ENCODE assay signal across 19 mouse cellular contexts in the genomic region with DNA sequence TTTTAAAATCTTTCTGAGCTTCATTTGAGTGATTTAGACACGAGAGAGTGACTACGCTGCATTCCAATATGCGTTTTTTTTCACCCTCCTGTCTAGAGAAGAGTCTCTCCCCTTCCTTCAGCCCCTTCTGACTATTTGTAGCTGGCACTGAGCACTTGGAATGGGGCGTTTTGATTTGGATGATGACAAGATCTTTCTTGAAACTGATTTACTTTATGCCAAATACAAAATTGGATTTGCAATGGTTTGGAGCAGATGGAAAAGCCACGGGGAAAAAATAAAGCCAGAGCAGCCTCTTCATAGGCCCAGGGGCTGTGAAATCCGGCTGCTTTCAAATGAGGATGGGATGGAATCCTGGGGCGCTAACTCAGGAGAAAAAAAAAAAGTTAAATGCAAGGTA.
DNase-seq lines count a peak whose midpoint lies in the region; ATAC-seq and TF ChIP-seq lines count a peak whose summit lies in the region.
"Had no signal": no experiment of that assay in that cellular context is flagged by ENCODE, and none has a peak within 500 bp of the region (broad histone marks: within the 10 kb centered on the region; RNA-seq: fewer than 3 reads in every experiment).

No protein-coding gene starts in this region.

- WGBS in forebrain, postnatal 0 days = 55% methylated on average over 7 of the region's 7 CpGs

- no peaks in the 10 kb centered on the region for H3K36me3 ChIP-seq in forebrain, postnatal 0 days (ENCODE audit: insufficient read depth)
- H3K36me3 ChIP-seq: hindbrain, embryonic 13.5 days; liver, embryonic 12.5 days had no signal

- TF ChIP-seq CTCF in brain, embryonic 14.5 days (IDR thresholded peaks at IDR 0.05; ENCODE audit: borderline replicate concordance, extremely low read depth, insufficient read depth, insufficient read length) = no peak
- TF ChIP-seq CTCF in forebrain, postnatal 0 days (IDR thresholded peaks at IDR 0.05; ENCODE audit: low read depth) = no peak

- peak; percentile 5 for DNase-seq in layer of hippocampus, adult 11-12 months (ENCODE audit: low spot score)
- DNase-seq in layer of hippocampus, postnatal 25 days (ENCODE audit: extremely low spot score in 1 of 2, low spot score in 1 of 2) = no peak
- DNase-seq in brain, adult 2 months (ENCODE audit: low read depth, low spot score) = peak; percentile 39
- peak; percentile 70 for DNase-seq in brain, embryonic 14.5 days (ENCODE audit: low read depth)
- peak; percentile 78 for DNase-seq in forebrain, postnatal 0 days
- no peak for DNase-seq in kidney, adult 18-20 months
- no peak for DNase-seq in kidney, postnatal 36 days
- DNase-seq: adrenal gland, postnatal 10 days; embryo, embryonic 11 days; gastrocnemius, adult 2 months; heart, adult 2 months; kidney, postnatal 10 days; thymus, postnatal 36 days had no signal

- H3K4me1 ChIP-seq in forebrain, postnatal 0 days (ENCODE audit: insufficient read depth) = no peaks in the 10 kb centered on the region
- H3K4me1 ChIP-seq: hindbrain, embryonic 13.5 days; liver, embryonic 12.5 days; megakaryocyte, embryonic 14.5 days had no signal

- H3K9me3 ChIP-seq in forebrain, postnatal 0 days (ENCODE audit: low read length) = no peaks in the 10 kb centered on the region
- H3K9me3 ChIP-seq: hindbrain, embryonic 13.5 days; liver, embryonic 12.5 days; megakaryocyte, embryonic 14.5 days had no signal

- H3K4me2 ChIP-seq in forebrain, postnatal 0 days (ENCODE audit: low read depth) = no peak overlapping the region
- H3K4me2 ChIP-seq: hindbrain, embryonic 13.5 days; liver, embryonic 12.5 days had no signal

- H3K27me3 ChIP-seq in forebrain, postnatal 0 days (ENCODE audit: insufficient read depth, low read length) = no peaks in the 10 kb centered on the region
- H3K27me3 ChIP-seq: hindbrain, embryonic 13.5 days; liver, embryonic 12.5 days; megakaryocyte, embryonic 14.5 days had no signal

- no peak overlapping the region for H3K4me3 ChIP-seq in forebrain, postnatal 0 days (ENCODE audit: low read depth, low read length)
- H3K4me3 ChIP-seq: erythroblast, embryonic 14.5 days; gastrocnemius, adult 2 months; heart, adult 2 months; hindbrain, embryonic 13.5 days; liver, embryonic 12.5 days; megakaryocyte, embryonic 14.5 days had no signal

- no peak for TF ChIP-seq POLR2A in brain, embryonic 14.5 days (IDR thresholded peaks at IDR 0.05; ENCODE audit: borderline replicate concordance, extremely low read depth, insufficient read depth, insufficient read length, poor library complexity, severe bottlenecking)

- peak; percentile 96 for ATAC-seq in forebrain, postnatal 0 days
- ATAC-seq: CD4-positive, CD25-positive, alpha-beta regulatory T cell, adult 4 months; intestine, embryonic 16.5 days; liver, embryonic 12.5 days had no signal

- H3K27ac ChIP-seq in forebrain, postnatal 0 days (ENCODE audit: low read depth, low read length) = peak overlapping the region; percentile 70; the same call in 1 of the 2 replicates
- H3K27ac ChIP-seq: gastrocnemius, adult 2 months; heart, adult 2 months; hindbrain, embryonic 13.5 days; liver, embryonic 12.5 days had no signal

- H3K9ac ChIP-seq in forebrain, postnatal 0 days = no peak overlapping the region
- H3K9ac ChIP-seq: hindbrain, embryonic 13.5 days; liver, embryonic 12.5 days had no signal

Comparison
In these comparisons a context has a peak if more than half of its experiments do, and no peak if none do; other contexts are left out.
1. DNase-seq: peak in layer of hippocampus, adult 11-12 months (single experiment), brain, adult 2 months (single experiment), brain, embryonic 14.5 days (single experiment) and forebrain, postnatal 0 days (single experiment); none in layer of hippocampus, postnatal 25 days (0 of 2), kidney, adult 18-20 months (single experiment) and kidney, postnatal 36 days (0 of 2).